Mouse (Mus musculus) stomach, embryonic 16.5 days (tissue): ENCODE data around the gene Myb. TPM values are rescaled to one million over a fixed set of nuclear protein-coding genes. Genes with fewer than 3 reads are reported as not detected.
A peak's percentile ranks its signal among the peaks of the same experiment; 100 is the strongest.

Source experiments
- ATAC-seq: fragments of 200-750 bp; cut with Nextera tagmentation; 2 replicates; pipeline ENCODE4 v1.8.0; 2017; ENCODE audit warnings: moderate number of reproducible peaks, moderate TSS enrichment; ENCODE audit not compliant: insufficient read depth, low FRiP score
- H3K27ac ChIP-seq: fragments of 300-500 bp; sonication (generic); 2 replicates; pipeline ENCODE4 v1.5.1; 2014; ENCODE audit warnings: low read length
- H3K27me3 ChIP-seq: fragments of 300-500 bp; sonication (generic); 2 replicates; pipeline ENCODE4 v1.6.1; 2014; ENCODE audit warnings: low read length, control low read depth, mixed read lengths; ENCODE audit not compliant: control insufficient read depth, insufficient read depth
- H3K36me3 ChIP-seq: fragments of 300-500 bp; sonication (generic); 2 replicates; pipeline ENCODE4 v1.6.1; 2014; ENCODE audit warnings: low read length; ENCODE audit not compliant: control insufficient read depth, insufficient read depth
- H3K4me1 ChIP-seq: fragments of 300-500 bp; sonication (generic); 2 replicates; pipeline ENCODE4 v1.6.1; 2014; ENCODE audit warnings: low read length, control low read depth, mixed read lengths; ENCODE audit not compliant: control insufficient read depth, insufficient read depth
- H3K4me2 ChIP-seq: fragments of 300-500 bp; sonication (generic); 2 replicates; pipeline ENCODE4 v1.6.1; 2014; ENCODE audit warnings: low read depth, low read length, mixed read lengths
- H3K4me3 ChIP-seq: fragments of 300-500 bp; sonication (generic); replicated peaks from 2 replicates; pipeline ENCODE4 v1.5.1; 2014; ENCODE audit warnings: mild to moderate bottlenecking, low read length
- H3K9ac ChIP-seq: fragments of 300-500 bp; sonication (generic); 2 replicates; pipeline ENCODE4 v1.6.1; 2014; ENCODE audit warnings: low read length
- H3K9me3 ChIP-seq: fragments of 300-500 bp; sonication (generic); replicated peaks from 2 replicates; pipeline ENCODE4 v1.6.1; 2016; ENCODE audit warnings: low read length, control low read depth; ENCODE audit not compliant: control insufficient read depth
- WGBS: fragments of 180-500 bp; shearing (Covaris S2); extraction: QIAGEN DNeasy Blood & Tissue Kit; methylation state at CpG from one replicate; pipeline ENCODE4 v1.1.7; 2014; 5-methylcytosine and 5-hydroxymethylcytosine counted together
- polyA plus RNA-seq: library from polyadenylated mRNA; unstranded; fragments of >200 nt; fragmentation: Nextera tagmentation; extraction: Ambion mirVana; gene quantifications from 2 replicates; pipeline ENCODE4 v1.2.1, GENCODE M21; 2015

The Myb gene
- polyA plus RNA-seq, 1 experiment from 2014 or later = 4.2 TPM

- WGBS = 62% methylated on average over 7 of the region's 7 CpGs
- no peaks in the 10 kb centered on the region for H3K4me1 ChIP-seq
- H3K9ac ChIP-seq = no peak overlapping the region
- H3K4me3 ChIP-seq = no peak overlapping the region
- no peaks in the 10 kb centered on the region for H3K27me3 ChIP-seq
- no peak overlapping the region for H3K27ac ChIP-seq
- no peaks in the 10 kb centered on the region for H3K36me3 ChIP-seq
- ATAC-seq = no peak
- no peaks in the 10 kb centered on the region for H3K9me3 ChIP-seq
- no peak overlapping the region for H3K4me2 ChIP-seq
Observed at GRCm38 (mm10) chr10:21099515-21099914, 61.3 kb downstream of the Myb start.

DNA sequence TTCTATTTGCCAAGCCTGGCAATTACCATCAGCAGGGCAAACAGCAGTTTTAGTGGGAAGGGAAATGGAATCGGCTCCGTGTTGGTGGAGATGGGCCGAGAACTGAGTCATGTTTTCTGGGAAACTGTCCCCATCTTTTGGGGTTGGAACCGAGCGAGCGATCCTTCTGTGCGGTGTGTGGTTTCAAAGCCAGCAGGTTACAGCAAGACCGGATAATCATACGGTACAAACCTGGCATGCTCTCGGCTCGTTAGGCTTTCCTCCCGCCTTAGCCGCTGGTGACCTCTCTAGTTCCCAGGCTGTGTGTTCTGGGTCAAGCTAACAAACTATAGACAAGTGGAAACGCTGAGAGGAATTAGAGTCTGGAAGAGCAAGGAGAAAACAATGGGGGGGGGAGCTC is 65.2 kb downstream of the Myb start:
- Histone ChIP-seq H3K9ac (no peak overlapping the region), H3K4me3 (no peak overlapping the region), H3K4me1 (no peaks in the 10 kb centered on the region), H3K9me3 (no peaks in the 10 kb centered on the region), H3K27ac (no peak overlapping the region), H3K36me3 (no peaks in the 10 kb centered on the region), H3K27me3 (no peaks in the 10 kb centered on the region), H3K4me2 (no peak overlapping the region)
- ATAC-seq = no peak
- WGBS = 89% methylated on average over 14 of the region's 14 CpGs

DNA sequence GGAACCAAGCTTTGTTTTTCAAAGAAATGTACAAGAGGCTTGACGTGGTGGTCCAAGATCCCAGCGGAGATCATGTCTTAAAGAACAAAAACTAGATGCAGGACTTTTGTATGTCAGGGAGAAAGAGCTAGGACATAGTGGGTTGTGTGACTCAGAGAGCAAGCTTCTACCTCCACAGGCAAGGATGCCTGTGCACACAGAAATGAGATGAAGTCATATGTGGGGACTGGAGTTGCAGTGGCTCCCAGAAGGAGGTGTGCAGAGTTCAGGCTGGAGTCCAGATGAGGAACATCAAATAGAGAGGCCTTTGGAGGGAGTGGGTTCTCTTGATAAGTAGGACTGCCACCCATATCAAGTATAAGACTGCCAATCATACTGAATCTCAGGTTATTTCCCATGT is 65.9 kb downstream of the Myb start:
- no peaks in the 10 kb centered on the region for H3K27me3 ChIP-seq
- no peak overlapping the region for H3K4me2 ChIP-seq
- H3K4me3 ChIP-seq = no peak overlapping the region
- ATAC-seq = no peak
- H3K9me3 ChIP-seq = no peaks in the 10 kb centered on the region
- H3K4me1 ChIP-seq = no peaks in the 10 kb centered on the region
- no peak overlapping the region for H3K9ac ChIP-seq
- WGBS = 89% methylated on average over 2 of the region's 2 CpGs
- H3K27ac ChIP-seq = no peak overlapping the region
- H3K36me3 ChIP-seq = no peaks in the 10 kb centered on the region

GRCm38 (mm10) chr10:21093301-21093700 is 67.5 kb downstream of the Myb start:
- Histone ChIP-seq H3K27ac (peak overlapping the region; percentile 38; the same call in 1 of the 2 replicates), H3K9me3 (no peaks in the 10 kb centered on the region), H3K4me2 (no peak overlapping the region), H3K36me3 (no peaks in the 10 kb centered on the region), H3K4me3 (no peak overlapping the region), H3K4me1 (no peaks in the 10 kb centered on the region), H3K9ac (no peak overlapping the region), H3K27me3 (no peaks in the 10 kb centered on the region)
- ATAC-seq = no peak
- WGBS = 90% methylated on average over 5 of the region's 5 CpGs

- Histone ChIP-seq H3K27me3 (no peaks in the 10 kb centered on the region), H3K4me3 (no peak overlapping the region), H3K4me2 (no peak overlapping the region), H3K9me3 (no peaks in the 10 kb centered on the region), H3K9ac (no peak overlapping the region), H3K4me1 (no peaks in the 10 kb centered on the region), H3K27ac (peak overlapping the region; percentile 51), H3K36me3 (no peaks in the 10 kb centered on the region)
- 39% methylated on average over 18 of the region's 18 CpGs for WGBS
- ATAC-seq = peak; percentile 52; the same call in 1 of the 2 replicates
Observed at GRCm38 (mm10) chr10:21092501-21093270, 68.1 kb downstream of the Myb start.

DNA sequence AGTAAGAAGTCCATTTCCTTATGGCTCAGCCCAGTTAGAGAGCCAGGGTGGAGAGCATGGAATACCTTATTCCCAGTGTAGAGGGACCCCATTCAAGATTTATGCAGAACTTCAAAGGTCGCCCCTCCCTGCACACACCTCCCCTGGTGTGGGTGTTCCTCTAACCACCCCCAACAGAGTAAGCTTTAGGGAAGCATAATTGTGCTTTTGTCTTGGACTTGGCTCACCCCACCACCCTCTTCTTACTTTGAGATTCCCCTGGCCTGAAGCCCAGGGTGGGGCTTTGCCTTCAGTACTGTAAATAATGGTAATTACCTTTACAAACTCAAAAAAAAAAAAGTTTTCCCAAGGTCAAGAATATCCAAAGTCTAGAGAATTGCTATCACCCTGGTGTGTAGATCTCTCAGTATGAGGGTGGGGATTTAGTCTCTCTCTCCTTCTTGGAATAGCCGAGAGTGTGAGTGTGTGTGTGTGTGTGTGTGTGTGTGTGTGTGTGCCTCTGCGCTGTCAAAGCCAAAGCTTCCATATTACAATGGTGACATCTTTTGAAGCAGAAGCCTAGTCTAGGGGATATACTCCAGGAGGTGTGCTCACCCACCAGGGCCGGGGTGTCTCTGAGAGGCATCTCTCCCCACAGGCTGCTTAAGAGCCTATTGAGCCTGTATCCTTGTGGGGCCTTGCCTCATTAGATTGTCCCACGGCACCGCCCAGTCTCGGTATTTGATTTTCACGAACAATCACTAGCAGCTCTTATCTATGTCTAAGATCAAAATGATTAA is 69.7 kb downstream of the Myb start:
- no peaks in the 10 kb centered on the region for H3K36me3 ChIP-seq
- H3K9ac ChIP-seq = no peak overlapping the region
- H3K4me1 ChIP-seq = no peaks in the 10 kb centered on the region
- H3K4me3 ChIP-seq = no peak overlapping the region
- no peak overlapping the region for H3K4me2 ChIP-seq
- WGBS = 62% methylated on average over 8 of the region's 8 CpGs
- peak; percentile 68 for ATAC-seq
- peak overlapping the region; percentile 34; the same call in 1 of the 2 replicates for H3K27ac ChIP-seq
- H3K27me3 ChIP-seq = no peaks in the 10 kb centered on the region
- H3K9me3 ChIP-seq = no peaks in the 10 kb centered on the region

GRCm38 (mm10) chr10:21089541-21089940 is 71.2 kb downstream of the Myb start:
- WGBS = 55% methylated on average over 3 of the region's 3 CpGs
- Histone ChIP-seq H3K4me1 (no peaks in the 10 kb centered on the region), H3K27me3 (no peaks in the 10 kb centered on the region), H3K4me2 (no peak overlapping the region), H3K9ac (no peak overlapping the region), H3K4me3 (no peak overlapping the region), H3K36me3 (no peaks in the 10 kb centered on the region), H3K27ac (no peak overlapping the region), H3K9me3 (no peaks in the 10 kb centered on the region)
- ATAC-seq = no peak

- H3K4me1 ChIP-seq = no peaks in the 10 kb centered on the region
- H3K36me3 ChIP-seq = no peaks in the 10 kb centered on the region
- 79% methylated on average over 3 of the region's 3 CpGs for WGBS
- no peak for ATAC-seq
- no peak overlapping the region for H3K27ac ChIP-seq
- H3K4me2 ChIP-seq = no peak overlapping the region
- H3K9ac ChIP-seq = no peak overlapping the region
- no peaks in the 10 kb centered on the region for H3K27me3 ChIP-seq
- no peaks in the 10 kb centered on the region for H3K9me3 ChIP-seq
- no peak overlapping the region for H3K4me3 ChIP-seq
Observed at GRCm38 (mm10) chr10:21087614-21088232, 73.1 kb downstream of the Myb start.

DNA sequence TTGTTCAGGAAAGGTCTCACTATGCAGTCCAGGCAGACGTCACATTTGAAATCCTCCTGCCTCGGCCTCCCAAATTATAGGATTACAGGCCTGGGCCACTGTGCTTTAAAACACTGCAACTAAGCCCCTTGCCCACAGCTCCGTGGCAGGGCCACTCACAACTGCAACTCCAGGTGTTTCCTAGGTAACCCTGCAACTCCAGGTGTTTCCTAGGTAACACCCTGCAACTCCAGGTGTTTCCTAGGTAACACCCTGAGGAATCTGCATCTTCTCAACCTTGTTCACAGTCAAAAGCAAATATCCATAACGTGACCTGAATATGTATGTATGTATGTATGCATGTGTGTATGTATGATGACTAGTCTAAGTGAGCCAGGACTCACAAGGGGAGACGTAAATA is 75.7 kb downstream of the Myb start:
- ATAC-seq = no peak
- WGBS = 81% methylated on average over 5 of the region's 5 CpGs

More for the DNA sequence above, 75.7 kb downstream of the Myb start:
- H3K27ac ChIP-seq = no peak overlapping the region
- H3K27me3 ChIP-seq = no peaks in the 10 kb centered on the region
- H3K36me3 ChIP-seq = no peaks in the 10 kb centered on the region
- no peak overlapping the region for H3K9ac ChIP-seq
- H3K9me3 ChIP-seq = no peaks in the 10 kb centered on the region
- H3K4me2 ChIP-seq = no peak overlapping the region
- no peak overlapping the region for H3K4me3 ChIP-seq
- H3K4me1 ChIP-seq = no peaks in the 10 kb centered on the region
